Mouse (Mus musculus) fat pad, adult 2 months (tissue): ENCODE measurements around the gene Grk2.

ENCODE experiments used
- DNase-seq: peaks from one replicate; pipeline ENCODE4 v3.0.0-alpha.2; 2011; ENCODE audit warnings: low read depth, low spot score; ENCODE audit errors: extremely low read depth

Gene Grk2

DNA sequence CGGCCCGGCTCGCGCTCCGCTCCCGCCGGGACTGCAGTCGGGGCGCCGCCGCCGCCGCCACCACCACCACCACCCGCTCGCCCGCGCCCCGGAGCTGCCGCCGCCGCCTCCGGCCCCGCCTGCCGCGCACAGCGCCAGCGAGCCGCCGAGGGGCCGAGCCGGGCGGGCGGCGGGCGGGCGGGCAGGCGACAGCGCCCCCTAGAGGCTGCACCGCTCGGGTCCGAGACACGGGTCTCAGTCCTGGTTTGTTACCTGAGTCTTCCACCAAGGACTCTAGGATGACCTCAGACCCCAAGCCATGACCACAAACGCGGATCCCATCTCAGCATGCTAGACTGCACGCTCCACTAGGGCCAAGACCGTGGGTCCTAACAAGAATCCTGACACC lies at the start of gene Grk2:
Gene Grk2 (minus strand): TSS at position 33 of the 388 bp plus-strand sequence.
- no peak for DNase-seq

DNA sequence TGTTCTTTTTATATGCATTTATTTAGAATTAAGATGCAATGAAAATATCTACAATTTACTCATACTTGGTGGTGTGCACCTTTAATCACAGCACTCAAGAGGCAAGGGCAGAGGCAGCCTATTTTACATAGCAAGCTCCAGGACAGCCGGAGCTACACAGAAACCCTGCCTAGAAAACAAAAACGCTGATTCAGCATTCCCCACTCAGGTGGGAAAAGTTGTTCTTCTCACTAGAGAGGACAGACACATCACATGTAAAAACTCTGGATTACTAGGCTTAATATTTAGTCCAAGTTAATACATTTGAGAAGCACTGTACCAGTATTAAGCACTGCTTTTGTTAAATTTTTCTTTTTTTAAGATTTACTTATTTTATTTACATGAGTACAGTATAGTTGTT lies 43.4 kb upstream of the Grk2 start:
- DNase-seq = no peak

DNA sequence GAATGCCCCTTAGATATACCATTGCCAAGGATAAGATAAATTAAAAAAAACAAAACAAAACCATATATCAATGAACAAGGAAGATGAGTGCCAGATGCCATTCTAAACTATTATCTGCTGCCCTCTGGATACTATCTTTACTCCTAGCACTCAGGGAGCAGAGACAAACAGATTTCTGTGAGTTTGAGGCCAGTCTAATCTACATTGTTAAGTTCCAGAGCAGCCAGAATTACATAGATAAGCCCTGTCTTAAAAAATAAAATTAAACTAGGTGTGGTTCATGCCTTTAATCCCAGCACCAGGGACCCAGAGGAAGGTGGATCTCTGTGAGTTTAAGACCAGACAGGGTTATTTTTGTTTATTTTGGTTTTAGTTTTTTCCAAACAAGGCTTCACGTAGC lies 40.5 kb upstream of the Grk2 start:
- no peak for DNase-seq

DNA sequence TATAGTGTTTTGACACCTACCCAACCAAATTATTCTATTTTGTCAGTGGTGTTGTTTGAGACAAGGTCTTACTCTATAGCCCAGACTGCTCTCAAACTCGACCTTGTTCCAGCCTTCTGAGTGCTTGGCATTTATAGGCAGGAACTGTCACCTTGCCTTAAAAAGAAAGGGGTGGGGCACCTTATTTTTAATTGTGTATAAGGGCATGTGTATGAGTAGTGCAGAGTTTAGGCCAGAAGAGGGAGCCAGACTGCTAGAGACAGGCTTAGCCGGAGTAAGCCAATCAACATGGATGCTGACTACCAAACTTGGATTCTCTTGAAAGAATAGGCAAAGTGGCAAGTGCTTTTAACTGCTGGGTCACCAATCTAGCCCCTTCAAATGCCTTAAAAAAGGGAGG lies 32.1 kb upstream of the Grk2 start:
- DNase-seq = no peak

DNA sequence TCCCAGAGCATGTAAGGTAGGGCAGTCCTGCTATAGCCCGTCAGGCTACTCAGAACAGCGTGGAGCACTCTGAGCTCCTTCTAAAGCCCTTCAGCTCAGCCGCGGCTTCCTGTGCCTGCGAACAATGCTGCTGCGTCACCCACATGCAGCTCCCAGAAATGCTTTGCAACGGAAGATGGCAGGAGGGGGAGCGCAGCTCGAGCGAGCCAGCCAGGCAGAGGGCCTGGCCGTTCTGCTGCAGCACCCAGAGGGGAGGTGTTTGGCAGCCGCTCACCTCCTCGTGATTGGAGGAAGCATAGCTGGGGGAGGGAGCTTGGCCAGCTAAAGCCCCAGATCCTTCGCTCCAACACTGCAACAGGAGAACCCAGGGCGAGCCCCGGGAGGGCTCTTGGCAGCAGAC lies 27.8 kb upstream of the Grk2 start:
- peak; percentile 79 for DNase-seq

DNA sequence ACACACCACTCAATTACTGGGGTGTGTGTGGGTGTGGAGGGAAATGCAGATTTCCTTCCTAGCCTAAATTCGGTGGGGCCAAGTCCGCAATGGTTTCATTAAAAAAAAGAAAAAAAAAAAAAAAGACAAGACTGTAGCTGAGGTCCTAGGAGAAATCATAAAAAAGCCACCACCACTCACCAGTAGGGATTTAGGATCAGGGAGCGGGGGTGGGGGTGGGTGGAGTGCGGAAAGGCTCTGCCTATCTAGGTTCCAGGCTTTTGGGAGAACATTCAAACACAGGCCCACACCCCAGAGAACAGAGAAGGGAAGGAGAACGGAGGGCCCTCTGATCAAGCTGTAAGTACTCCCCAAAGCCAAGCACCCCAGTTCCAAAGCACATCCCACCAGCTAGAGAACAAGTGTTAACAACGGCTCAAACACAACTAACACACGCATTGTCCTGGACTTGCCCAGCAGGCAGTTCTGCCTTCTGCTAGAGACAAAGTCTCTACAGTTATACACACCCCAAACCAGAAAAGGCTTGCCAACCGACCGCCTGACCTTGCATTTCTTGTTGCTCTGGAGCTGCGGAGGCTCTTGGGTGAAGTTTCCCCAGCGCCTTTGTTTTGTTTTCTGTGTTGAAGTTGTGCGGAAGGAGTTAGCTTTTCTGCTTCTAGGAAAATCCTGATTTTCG lies 27.2 kb upstream of the Grk2 start:
- no peak for DNase-seq

DNA sequence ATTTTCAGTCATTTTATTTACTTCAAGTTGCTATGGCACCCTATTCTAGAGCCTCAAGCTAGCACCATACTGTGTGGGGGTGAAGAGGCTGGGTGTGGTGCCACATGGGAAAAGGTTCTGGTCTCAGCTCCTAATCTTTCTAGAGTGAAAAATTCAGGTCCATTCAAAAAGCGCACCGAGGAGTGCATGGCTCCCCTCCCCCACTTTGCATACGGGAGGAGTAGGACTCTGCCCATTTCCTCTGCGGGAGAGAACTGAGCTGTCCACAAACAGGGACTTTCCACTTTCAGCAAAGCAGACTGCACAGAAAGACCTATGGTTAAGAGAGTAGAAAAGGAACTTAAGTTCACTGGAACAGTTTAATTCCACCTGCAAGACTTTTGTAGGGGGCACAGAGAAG lies 26.6 kb upstream of the Grk2 start:
- no peak for DNase-seq

DNA sequence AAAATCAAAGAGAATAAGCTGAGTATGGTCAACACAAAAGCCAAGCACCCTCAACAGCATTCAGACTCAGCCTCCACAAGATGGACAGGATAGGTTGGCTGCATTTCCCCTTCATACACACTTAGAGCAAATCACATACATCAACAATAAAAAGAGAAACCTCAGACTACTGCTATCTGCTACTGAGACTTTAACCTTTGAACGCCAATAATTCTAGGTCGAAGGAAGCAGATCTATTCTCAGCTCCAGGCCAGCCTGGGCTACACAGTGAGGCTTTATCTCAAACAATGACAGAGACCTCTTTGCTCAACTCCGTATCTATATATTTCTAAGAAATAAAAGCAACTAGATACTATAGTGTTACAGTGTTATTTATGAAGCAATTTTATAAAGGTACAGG lies 25.3 kb upstream of the Grk2 start:
- no peak for DNase-seq

DNA sequence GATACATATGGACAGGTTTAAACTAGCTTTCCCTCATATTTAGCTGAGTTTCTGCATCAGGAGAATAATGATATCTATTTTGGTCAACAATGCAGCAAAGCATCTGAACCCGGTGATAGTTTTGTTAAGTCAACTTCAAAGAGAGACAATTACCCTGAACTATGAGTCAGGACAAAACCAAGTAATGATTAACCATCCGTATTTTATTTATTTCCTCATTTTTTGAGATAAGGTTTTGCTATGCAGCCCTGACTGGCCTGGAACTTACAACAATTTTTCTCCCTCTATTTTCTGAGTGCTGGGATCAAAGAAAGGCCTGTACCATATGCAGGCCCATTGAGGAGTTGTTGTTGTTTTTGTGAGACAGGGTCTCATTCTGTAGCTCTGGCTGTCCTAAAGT lies 24.6 kb upstream of the Grk2 start:
- DNase-seq = no peak

DNA sequence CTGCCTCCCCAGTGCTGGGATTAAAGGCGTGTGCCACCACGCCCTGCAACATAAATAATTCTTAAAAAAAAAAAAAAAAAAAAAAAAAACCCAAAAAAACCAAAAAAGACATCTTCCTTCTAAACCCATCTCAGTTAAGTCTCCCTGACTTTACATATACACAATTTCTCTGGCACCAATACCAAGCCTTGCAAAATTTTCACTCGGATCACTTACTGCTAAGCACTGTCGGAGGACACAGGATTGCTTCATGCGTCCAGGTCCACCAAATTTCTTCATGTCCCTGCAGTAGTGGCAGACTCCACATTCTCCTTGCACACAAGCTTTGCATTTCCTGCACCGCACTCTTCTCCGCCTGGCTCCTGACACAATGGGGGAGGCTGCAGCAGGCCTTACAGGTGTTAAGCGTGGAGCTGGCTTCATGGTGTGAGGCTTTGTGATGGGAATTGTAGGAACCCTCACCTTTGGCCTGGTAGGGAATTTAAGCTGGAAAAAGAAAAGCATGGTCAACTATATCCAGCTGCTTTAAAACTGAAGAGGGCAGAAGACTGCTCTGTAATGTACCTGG lies 22.8 kb upstream of the Grk2 start:
- peak; percentile 63 for DNase-seq

DNA sequence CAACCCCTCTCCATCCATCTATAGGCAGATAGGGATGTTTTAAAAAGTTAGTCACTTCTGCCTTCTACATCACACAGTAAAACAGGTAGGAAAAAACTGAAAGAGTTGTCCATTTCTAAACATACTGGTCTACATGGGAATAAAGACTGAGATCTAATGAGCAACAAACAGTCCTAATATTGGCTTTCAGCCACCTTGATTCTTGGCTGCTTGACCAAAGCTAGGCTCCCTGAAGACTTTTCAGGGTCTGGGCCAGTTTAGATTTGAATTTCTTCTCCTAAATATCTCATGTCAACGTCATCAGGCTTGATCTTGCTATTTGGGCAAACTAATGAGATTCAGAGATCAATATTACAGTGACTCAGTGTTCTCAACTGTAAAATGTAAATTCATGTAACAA lies 20.9 kb upstream of the Grk2 start:
- DNase-seq = no peak

DNA sequence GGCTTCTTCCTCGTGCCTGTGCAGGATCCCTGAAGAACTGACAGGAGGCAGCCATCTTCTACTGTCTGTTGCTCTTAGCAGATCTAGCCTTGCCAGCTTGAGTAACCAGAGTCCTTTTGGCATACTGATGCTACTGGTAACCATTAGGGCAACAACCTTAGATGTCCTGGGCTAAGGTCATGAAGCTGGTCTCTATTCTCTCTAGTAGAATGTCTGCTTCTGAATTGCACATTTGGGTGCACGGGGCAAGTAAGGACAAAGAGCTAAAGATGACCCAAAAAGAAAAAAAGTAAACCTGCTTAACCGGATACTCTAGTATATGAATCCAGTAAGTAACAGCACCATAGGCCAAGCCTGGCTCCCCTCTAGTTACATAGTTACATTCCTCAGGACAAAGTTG lies 20.1 kb upstream of the Grk2 start:
- peak; percentile 77 for DNase-seq

DNA sequence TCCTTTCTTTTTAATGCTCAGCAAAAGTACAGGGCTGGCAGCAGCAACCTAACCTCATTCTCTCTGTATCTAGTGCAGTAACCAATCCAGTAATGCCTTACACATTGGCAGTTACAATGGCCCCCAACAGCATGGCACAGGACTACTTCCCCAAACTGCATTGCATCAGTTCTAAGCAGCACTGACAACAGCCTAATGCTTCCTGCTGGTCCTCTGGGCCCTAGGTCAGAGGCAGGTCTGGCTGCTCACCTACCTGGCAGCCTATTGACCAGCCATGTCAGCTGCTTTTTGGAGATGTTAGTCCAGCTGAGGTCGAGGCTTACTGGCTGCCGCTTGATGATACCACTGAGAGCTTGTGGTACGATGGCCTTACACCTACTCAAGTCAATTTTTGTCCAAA lies 16.1 kb upstream of the Grk2 start:
- DNase-seq = no peak

DNA sequence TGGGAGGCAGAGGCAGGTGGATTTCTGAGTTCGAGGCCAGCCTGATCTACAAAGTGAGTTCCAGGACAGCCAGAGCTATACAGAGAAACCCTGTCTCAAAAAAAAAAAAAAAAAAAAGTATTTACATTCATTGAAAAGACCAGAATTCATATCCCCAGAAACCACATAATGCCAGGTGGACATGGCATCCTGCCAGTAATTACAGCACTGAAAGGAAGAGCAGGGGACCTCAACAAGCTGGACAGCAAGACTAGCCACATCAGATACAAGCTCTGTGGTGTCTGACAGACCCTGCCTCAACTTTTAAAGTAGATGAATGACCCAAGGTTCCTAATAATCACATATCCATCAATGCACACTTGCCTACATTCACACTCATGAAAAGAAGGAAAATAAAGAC lies 15.6 kb upstream of the Grk2 start:
- DNase-seq = no peak

DNA sequence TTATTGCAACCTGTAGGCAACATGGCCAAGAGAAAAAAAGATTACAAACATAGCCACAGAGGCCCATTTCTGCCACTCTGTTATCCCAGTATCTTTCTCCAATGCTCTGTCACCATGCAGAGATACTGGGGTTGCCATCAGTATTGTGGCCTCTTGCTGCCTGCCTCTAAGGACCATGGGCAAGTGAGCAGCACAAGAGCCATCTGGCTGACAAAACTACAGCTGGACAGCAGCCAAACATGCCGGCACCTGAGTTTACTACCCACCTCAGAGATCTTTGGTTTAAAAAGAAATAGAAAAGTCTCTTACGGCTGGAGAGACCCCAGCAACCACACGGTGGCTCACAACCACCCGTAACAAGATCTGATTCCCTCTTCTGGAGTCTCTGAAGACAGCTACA lies 13.2 kb upstream of the Grk2 start:
- DNase-seq = no peak

DNA sequence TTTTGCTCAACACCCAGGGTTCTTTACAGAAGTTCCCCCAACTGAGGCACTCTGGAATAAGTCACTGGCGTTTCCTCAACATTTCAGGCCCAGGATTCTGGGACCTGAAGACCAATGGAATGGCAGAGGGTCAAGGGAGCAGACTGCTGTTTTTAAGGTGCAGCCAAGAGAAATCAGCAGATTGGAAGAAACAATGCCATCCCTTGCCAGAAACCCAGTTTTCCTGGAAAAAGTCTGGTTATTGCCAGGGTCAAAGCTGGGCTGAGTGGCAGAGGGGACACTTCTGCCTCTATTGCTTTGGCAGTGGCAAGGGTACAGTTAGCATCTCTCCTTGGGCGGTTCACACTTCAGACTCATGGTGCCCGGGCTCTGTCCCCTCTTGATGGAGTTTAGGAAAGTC lies 11.2 kb upstream of the Grk2 start:
- no peak for DNase-seq

DNA sequence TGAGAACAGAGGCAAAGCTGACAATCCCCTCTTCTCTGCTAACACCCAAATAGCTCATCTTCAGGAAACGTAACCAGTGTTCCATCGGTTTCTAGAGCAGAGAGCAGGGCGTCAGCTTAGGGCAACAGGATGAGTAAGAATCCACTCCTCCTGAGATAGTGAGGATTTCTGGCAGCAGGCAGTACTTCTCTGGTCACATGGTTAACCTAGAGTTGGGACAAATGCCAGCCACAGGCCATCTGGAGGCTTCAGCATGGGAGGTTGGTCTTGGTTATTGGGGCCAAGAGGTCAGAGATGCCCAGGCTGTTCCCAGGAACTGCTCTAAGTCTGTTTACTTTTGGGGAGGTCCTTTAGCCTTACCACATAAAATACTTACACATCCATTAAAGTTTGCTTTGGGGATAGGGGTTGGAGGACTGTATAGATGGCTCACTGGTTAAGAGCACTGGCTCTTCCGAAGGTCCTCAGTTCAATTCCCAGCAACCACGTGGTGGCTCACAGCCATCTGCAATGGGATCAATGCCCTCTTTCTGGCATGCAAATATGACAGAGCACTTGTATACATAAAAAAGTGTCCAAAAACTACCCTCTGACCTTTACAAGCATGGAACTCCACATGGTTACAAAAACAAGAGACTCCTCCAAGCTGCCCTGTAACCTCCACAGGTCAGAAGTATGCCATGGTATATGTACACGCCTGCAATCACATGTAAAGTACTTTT lies 9.4 kb upstream of the Grk2 start:
- DNase-seq = no peak

DNA sequence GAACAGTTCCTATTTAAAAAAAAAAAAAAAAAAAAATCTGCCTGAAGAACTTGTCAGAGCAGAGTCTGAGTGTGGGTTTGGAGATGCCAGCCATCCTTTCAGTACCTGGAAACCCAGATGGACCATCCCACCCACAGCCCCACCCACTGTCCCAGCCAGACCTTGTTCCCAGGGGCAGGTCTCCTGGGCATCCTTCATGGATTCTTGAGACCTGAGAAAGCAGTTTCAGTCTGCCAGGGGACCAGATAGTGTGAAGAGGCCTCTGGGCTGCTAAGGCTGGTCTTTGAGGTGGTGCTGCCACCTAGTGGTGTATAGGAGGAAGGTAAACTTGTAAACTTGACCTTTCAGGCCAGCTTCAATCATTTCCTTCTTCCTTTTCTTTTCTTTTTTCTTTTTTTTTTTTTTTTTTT lies 3.8 kb upstream of the Grk2 start:
- DNase-seq = no peak

DNA sequence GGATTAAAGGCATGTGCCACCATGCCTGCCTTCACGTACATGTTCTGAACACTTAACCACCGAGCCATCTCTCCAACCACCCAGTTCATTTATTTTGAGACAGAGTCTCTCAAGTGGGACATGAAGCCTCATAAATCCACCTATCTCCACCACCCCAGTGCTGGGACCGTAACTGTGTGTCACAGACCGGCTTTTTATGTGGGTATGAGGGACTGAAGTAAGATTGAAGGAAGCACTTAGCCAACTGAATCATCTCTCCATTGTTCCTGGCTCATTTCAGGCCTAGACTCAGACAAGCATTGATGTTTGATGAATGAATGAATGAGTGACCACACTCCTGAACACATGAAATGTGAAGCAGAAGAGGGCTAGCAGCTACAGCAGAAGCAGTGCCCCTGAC lies 3.3 kb upstream of the Grk2 start:
- no peak for DNase-seq

DNA sequence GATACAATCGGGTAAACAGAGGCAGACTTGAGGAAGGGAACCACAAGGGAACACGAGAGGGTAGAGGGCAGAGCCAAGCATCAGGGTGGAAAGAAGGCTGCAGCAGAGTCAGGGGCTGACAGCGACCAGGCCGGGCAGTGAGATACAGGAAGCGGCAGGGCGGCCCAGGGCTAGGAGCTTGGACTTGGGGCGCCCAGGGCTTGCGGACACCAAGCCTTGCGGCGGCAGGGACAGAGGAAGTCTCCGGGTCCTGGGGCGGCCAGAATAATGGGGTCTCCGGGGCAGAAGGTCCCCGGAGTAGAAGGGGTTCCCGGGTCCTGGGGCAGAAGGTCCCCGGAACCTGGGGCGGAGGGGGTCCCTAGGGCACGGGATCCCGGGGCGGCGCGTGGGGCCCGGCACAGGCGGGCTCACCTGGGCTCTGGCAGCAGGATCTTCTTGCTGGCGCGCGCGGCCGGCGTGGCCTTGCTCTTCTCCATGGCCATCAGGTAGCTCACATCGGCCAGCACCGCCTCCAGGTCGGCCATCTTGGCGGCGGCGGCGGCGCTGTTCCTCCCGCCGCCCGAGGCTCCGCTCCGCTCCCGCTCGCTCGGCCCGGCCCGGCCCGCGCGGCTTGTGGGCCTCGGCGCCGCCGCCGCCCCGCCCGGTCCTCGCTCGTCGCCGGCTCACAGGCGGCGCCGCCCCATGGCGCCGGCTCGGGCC lies 382 bp downstream of the Grk2 start:
- DNase-seq = no peak

DNA sequence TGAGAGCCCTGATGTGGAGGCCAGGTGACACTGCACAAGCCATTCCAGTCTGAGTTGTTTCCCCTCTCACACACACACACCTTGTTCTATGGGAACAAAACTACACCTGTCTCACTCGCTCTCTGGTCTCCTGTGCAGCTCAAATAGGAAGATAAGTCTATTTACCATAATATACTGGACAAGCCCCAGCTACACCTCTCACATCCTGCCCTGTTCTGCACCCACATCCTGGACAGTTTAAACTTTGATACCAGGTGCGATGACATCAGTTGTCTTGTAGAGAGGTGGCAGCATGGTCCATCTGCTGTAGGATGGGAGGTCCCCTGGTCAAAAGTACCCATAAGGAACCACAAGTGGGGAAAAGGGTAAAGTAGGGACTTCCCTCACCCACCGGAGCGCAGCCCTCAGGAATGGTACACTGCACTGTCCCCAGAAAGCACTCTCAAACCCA lies 1.1 kb downstream of the Grk2 start:
- no peak for DNase-seq

DNA sequence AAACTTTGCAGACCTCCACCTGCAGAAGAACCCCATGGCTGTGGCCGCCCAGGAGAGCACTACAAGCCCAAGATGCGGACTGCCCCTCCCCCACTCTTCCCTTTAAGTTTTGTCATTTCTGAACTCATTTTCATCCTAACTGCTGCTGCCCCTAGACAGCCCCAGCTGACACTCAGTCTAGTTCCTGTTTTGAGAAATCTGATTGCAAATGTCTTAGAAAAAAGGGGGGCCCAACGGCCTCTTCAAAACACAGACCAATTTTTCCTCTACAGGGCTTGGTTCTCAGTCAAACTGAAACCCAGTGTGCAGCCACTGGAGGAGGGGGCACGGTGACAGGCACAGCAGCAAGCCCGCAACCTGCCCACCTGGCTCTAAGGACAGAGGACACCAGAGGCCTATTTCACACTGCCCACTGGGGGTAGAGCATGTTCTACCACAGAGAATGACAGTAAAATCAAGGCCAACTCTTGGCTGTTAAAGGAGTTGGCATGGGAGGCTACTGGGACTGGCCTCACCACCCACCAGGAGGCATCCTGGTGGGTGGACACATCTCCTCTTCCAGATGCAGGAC lies 1.7 kb downstream of the Grk2 start:
- DNase-seq = no peak
